Mouse (Mus musculus): Measurements from ENCODE around the gene Btbd35f7.
"Not testable (repeated sequence)": the region's sequence is repeated elsewhere in the genome, so short reads cannot be mapped to it uniquely, and the experiment has no call there.

Gene Btbd35f7

GRCm38 (mm10) chrX:5668767-5669166 is at the start of gene Btbd35f7:
Btbd35f7 (plus strand) TSS chrX:5669067.
- in situ Hi-C loops (cut with MseI, MboI) = not testable (repeated sequence)
